Mouse (Mus musculus) MEL (cell line): ENCODE measurements around the gene Sema3e. TPM values are rescaled to one million over a fixed set of nuclear protein-coding genes. Genes with fewer than 3 reads are reported as not detected.

Experiments used
- DNase-seq: peaks from one replicate; pipeline ENCODE4 v3.0.0; 2011; ENCODE audit warnings: low read depth, low spot score
- H3K27ac ChIP-seq: 2 replicates; pipeline ENCODE4 v1.5.1; 2012; ENCODE audit warnings: low read depth, mild to moderate bottlenecking, control low read depth, low read length, moderate library complexity; ENCODE audit not compliant: control insufficient read depth
- H3K27me3 ChIP-seq, 2 experiments: fragments of 150-350 bp in 1 of 2; sonication (generic) in 1 of 2; 2 replicates each; pipeline ENCODE4 v1.6.1; 2012; ENCODE audit warnings: low read length in 2 of 2, mild to moderate bottlenecking in 2 of 2, improper control_type of control experiment in 1 of 2, moderate library complexity in 1 of 2; ENCODE audit not compliant: insufficient read depth in 2 of 2, control insufficient read depth in 1 of 2
- H3K36me3 ChIP-seq, 2 experiments: 2 replicates each; pipeline ENCODE4 v1.6.1; 2012 to 2014; ENCODE audit warnings: low read length in 2 of 2, improper control_type of control experiment in 1 of 2, inconsistent platforms in 1 of 2, mild to moderate bottlenecking in 1 of 2; ENCODE audit not compliant: insufficient read depth in 2 of 2, control insufficient read depth in 1 of 2
- H3K4me1 ChIP-seq, 2 experiments: fragments of 150-350 bp in 1 of 2; sonication (generic) in 1 of 2; 2 replicates each; pipeline ENCODE4 v1.6.1; 2012; ENCODE audit warnings: low read length in 2 of 2, improper control_type of control experiment in 1 of 2, mild to moderate bottlenecking in 1 of 2; ENCODE audit not compliant: insufficient read depth in 2 of 2, control insufficient read depth in 1 of 2
- H3K4me3 ChIP-seq, 2 experiments: fragments of 150-350 bp in 1 of 2; sonication (generic) in 1 of 2; 2 replicates each; pipeline ENCODE4 v1.5.1; 2012; ENCODE audit warnings: low read depth in 2 of 2, low read length in 2 of 2, mild to moderate bottlenecking in 2 of 2, moderate library complexity in 2 of 2, control low read depth in 1 of 2, improper control_type of control experiment in 1 of 2; ENCODE audit not compliant: control insufficient read depth in 1 of 2, insufficient read depth in 1 of 2
- H3K79me2 ChIP-seq: 2 replicates; pipeline ENCODE4 v1.6.1; 2012; ENCODE audit warnings: mild to moderate bottlenecking, low read length, moderate library complexity; ENCODE audit not compliant: control insufficient read depth, poor library complexity, insufficient read depth
- H3K9ac ChIP-seq: 2 replicates; pipeline ENCODE4 v1.6.1; 2012; ENCODE audit warnings: low read depth, mild to moderate bottlenecking, control low read depth, low read length, moderate library complexity; ENCODE audit not compliant: control insufficient read depth, poor library complexity, severe bottlenecking
- H3K9me3 ChIP-seq: fragments of 150-350 bp; sonication (generic); replicated peaks from 2 replicates; pipeline ENCODE4 v1.6.1; 2012; ENCODE audit warnings: mild to moderate bottlenecking, low read length, improper control_type of control experiment, moderate library complexity; ENCODE audit not compliant: insufficient read depth
- BHLHE40 ChIP-seq: IDR thresholded peaks from 2 replicates; pipeline ENCODE4 v1.6.1; 2012; ENCODE audit warnings: low read depth, mild to moderate bottlenecking, inconsistent platforms, low read length, improper control_type of control experiment, borderline replicate concordance
- CHD2 ChIP-seq: IDR thresholded peaks from 2 replicates; pipeline ENCODE4 v1.6.1; 2011; ENCODE audit warnings: low read length, improper control_type of control experiment
- ELF1 ChIP-seq: IDR thresholded peaks from 2 replicates; pipeline ENCODE4 v1.6.1; 2014; ENCODE audit warnings: low read depth, mild to moderate bottlenecking, inconsistent platforms, low read length, improper control_type of control experiment, moderate library complexity
- HCFC1 ChIP-seq: IDR thresholded peaks from 2 replicates; pipeline ENCODE4 v1.6.1; 2012; ENCODE audit warnings: low read depth, mild to moderate bottlenecking, inconsistent platforms, low read length, improper control_type of control experiment, moderate library complexity
- KAT2A ChIP-seq: conservative IDR thresholded peaks from 2 replicates; pipeline ENCODE4 v1.6.1; 2012; ENCODE audit warnings: low read depth, low read length, improper control_type of control experiment, inconsistent platforms
- MAFK ChIP-seq: IDR thresholded peaks from 2 replicates; pipeline ENCODE4 v1.6.1; 2011; ENCODE audit warnings: low read depth, mild to moderate bottlenecking, low read length, improper control_type of control experiment, borderline replicate concordance
- MEF2A ChIP-seq: IDR thresholded peaks from 2 replicates; pipeline ENCODE4 v1.6.1; 2014; ENCODE audit warnings: low read depth, mild to moderate bottlenecking, inconsistent platforms, low read length, improper control_type of control experiment; ENCODE audit not compliant: poor library complexity, insufficient replicate concordance, severe bottlenecking; ENCODE audit errors: extremely low read depth
- MYC ChIP-seq: IDR thresholded peaks from 2 replicates; pipeline ENCODE4 v1.6.1; 2011; ENCODE audit warnings: low read depth, mild to moderate bottlenecking, low read length, improper control_type of control experiment, moderate library complexity
- POLR2AphosphoS5 ChIP-seq: IDR thresholded peaks from 2 replicates; pipeline ENCODE4 v1.6.1; 2012; ENCODE audit warnings: low read depth, borderline replicate concordance, mild to moderate bottlenecking, inconsistent platforms, low read length, moderate library complexity, mixed read lengths
- SMC3 ChIP-seq: IDR thresholded peaks from 2 replicates; pipeline ENCODE4 v1.6.1; 2011; ENCODE audit warnings: low read depth, low read length, improper control_type of control experiment
- UBTF ChIP-seq: IDR thresholded peaks from 2 replicates; pipeline ENCODE4 v1.6.1; 2012; ENCODE audit warnings: low read depth, mild to moderate bottlenecking, inconsistent platforms, low read length, improper control_type of control experiment, moderate library complexity, borderline replicate concordance; ENCODE audit not compliant: insufficient read depth
- USF1 ChIP-seq: IDR thresholded peaks from 2 replicates; pipeline ENCODE4 v1.6.1; 2014; ENCODE audit warnings: low read depth, mild to moderate bottlenecking, inconsistent platforms, low read length, improper control_type of control experiment, moderate library complexity
- USF2 ChIP-seq, 2 experiments: IDR thresholded peaks; 2 replicates each; pipeline ENCODE4 v1.6.1; 2011 to 2012; ENCODE audit warnings: improper control_type of control experiment in 2 of 2, low read length in 2 of 2, borderline replicate concordance in 1 of 2, inconsistent platforms in 1 of 2, low read depth in 1 of 2, mild to moderate bottlenecking in 1 of 2; ENCODE audit not compliant: insufficient read depth in 1 of 2
- ZKSCAN1 ChIP-seq: IDR thresholded peaks from 2 replicates; pipeline ENCODE4 v1.6.1; 2012; ENCODE audit warnings: low read depth, mild to moderate bottlenecking, inconsistent platforms, low read length, improper control_type of control experiment, moderate library complexity
- ZMIZ1 ChIP-seq: IDR thresholded peaks from 2 replicates; pipeline ENCODE4 v1.6.1; 2012; ENCODE audit warnings: low read depth, mild to moderate bottlenecking, inconsistent platforms, low read length, improper control_type of control experiment, moderate library complexity
- ZNF384 ChIP-seq: IDR thresholded peaks from 2 replicates; pipeline ENCODE4 v1.6.1; 2012; ENCODE audit warnings: low read depth, mild to moderate bottlenecking, inconsistent platforms, low read length, improper control_type of control experiment
- polyA plus RNA-seq, 2 experiments: library from polyadenylated mRNA; stranded (reverse) in 1 of 2; unstranded in 1 of 2; fragments of >175 nt in 1 of 2; fragments of >200 nt in 1 of 2; gene quantifications; 2 replicates each; pipeline versions ENCODE4 v1.2.1 to v1.2.4; 2012; ENCODE audit warnings: low replicate concordance in 2 of 2, low read depth in 1 of 2; ENCODE audit not compliant: insufficient read length in 2 of 2, insufficient read depth in 1 of 2, missing spikeins in 1 of 2
- total RNA-seq: library from RNA; depleted of rRNA; stranded (reverse); fragments of 300-350 nt; gene quantifications from 2 replicates; pipeline ENCODE4 v1.2.3, GENCODE M21; 2012

Sema3e gene
- total and polyA plus RNA-seq, 3 experiments = not detected

GRCm38 (mm10) chr5:14138725-14139124 lies 113.6 kb downstream of the Sema3e start:
- Histone ChIP-seq H3K79me2 (no peaks in the 10 kb centered on the region), H3K9me3 (no peaks in the 10 kb centered on the region), H3K27ac (no peak overlapping the region), H3K9ac (no peak overlapping the region), H3K36me3 (no peaks in the 10 kb centered on the region), H3K4me3 (no peak overlapping the region), H3K4me1 (no peaks in the 10 kb centered on the region), H3K27me3 (no peaks in the 10 kb centered on the region)
- no peak for DNase-seq
- TF ChIP-seq BHLHE40 (no peak), UBTF (no peak), ELF1 (no peak), KAT2A (no peak), ZMIZ1 (no peak), MEF2A (no peak), POLR2AphosphoS5 (no peak), SMC3 (no peak), ZNF384 (no peak), HCFC1 (no peak), CHD2 (no peak), USF2 (IDR thresholded peaks at IDR 0.05; ENCODE audit: borderline replicate concordance in 1 of 2, insufficient read depth in 1 of 2, low read depth in 1 of 2, low read length in 2 of 2) (no peak)

DNA sequence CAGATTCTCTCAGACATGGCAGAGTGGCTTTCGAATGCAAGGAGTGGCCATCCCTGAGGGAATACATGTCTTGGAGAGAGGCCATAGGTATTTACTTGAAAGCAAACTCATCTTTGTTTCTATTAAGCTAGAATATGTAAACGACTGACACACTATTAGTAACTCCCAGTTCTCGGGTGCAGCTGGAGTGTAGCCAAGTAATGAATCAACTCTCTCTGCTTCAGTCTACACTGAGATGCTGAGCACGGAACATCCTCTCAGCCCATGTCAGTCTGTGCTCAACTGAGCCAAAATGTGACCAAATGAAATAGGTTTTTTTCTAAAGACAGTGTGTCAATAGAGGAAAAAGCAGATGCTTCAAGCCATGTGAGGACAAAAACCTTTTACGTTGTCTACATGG lies 137.5 kb downstream of the Sema3e start:
- Histone ChIP-seq H3K4me3 (no peak overlapping the region), H3K9me3 (no peaks in the 10 kb centered on the region), H3K79me2 (no peaks in the 10 kb centered on the region), H3K27ac (no peak overlapping the region)
- peak; percentile 8 for DNase-seq
- TF ChIP-seq USF1 = no peak
- TF ChIP-seq, all 39 proteins: peak for 0
- Histone ChIP-seq H3K9ac (no peak overlapping the region), H3K27me3 (no peaks in the 10 kb centered on the region), H3K36me3 (no peaks in the 10 kb centered on the region), H3K4me1 (no peaks in the 10 kb centered on the region)

DNA sequence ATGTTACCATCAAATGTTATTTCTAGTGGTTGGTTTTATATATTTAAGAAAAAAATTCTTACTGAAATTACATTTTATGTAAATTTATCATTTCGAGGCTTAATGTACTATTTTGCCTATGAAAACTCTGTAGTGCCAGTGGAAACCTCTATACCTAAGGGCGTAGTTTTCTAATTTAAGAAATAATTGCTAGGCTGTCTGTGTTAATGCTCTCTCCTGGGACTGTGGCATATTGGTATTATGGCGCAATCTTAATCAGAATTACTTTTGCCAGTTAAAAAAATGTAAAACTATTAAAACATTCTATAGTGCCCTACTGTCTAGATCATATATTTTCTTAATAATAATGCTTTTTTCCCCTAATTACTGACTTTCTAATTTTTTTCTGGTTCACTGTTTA lies 138.2 kb downstream of the Sema3e start:
- Histone ChIP-seq H3K36me3 (no peaks in the 10 kb centered on the region), H3K9me3 (no peaks in the 10 kb centered on the region), H3K9ac (no peak overlapping the region), H3K4me1 (no peaks in the 10 kb centered on the region), H3K27ac (no peak overlapping the region), H3K79me2 (no peaks in the 10 kb centered on the region), H3K4me3 (no peak overlapping the region), H3K27me3 (no peaks in the 10 kb centered on the region)
- no peak for DNase-seq
- TF ChIP-seq UBTF (no peak), MAFK (no peak), MYC (no peak), ZKSCAN1 (no peak), ZNF384 (no peak)
